Comparison of ENCODE assay signal across 15 mouse cellular contexts in genomic region chr7:73326236-73326635, GRCm38 (mm10). TPM values are rescaled to one million over a fixed set of nuclear protein-coding genes. Genes with fewer than 3 reads are reported as not detected.
DNase-seq lines count a peak whose midpoint lies in the region; ATAC-seq and TF ChIP-seq lines count a peak whose summit lies in the region.
"Had no signal": no experiment of that assay in that cellular context is flagged by ENCODE, and none has a peak within 500 bp of the region (broad histone marks: within the 10 kb centered on the region; RNA-seq: fewer than 3 reads in every experiment).

No protein-coding gene starts in this region.

- DNase-seq in embryonic facial prominence, embryonic 11.5 days (ENCODE audit: low spot score) = peak; percentile 29
- DNase-seq in embryonic facial prominence, embryonic 10.5 days (ENCODE audit: low spot score) = no peak
- DNase-seq in lung, embryonic 14.5 days = no peak
- no peak for DNase-seq in lung, postnatal 4 days
- DNase-seq in heart, postnatal 10 days = peak; percentile 52 to 58
- no peak for DNase-seq in spleen, postnatal 10 days (ENCODE audit: low spot score in 2 of 2)
- no peak for DNase-seq in hindbrain, postnatal 0 days (ENCODE audit: low spot score)
- DNase-seq: cerebellum, postnatal 10 days; forebrain, postnatal 0 days; kidney, postnatal 14 days; liver, embryonic 13.5 days had no signal

- TF ChIP-seq CTCF in lung, embryonic 14.5 days (IDR thresholded peaks at IDR 0.05; ENCODE audit: low read depth) = no peak
- TF ChIP-seq CTCF in hindbrain, postnatal 0 days (IDR thresholded peaks at IDR 0.05; ENCODE audit: low read depth) = no peak

- no peaks in the 10 kb centered on the region for H3K9me3 ChIP-seq in embryonic facial prominence, embryonic 11.5 days (replicated peaks; ENCODE audit: control insufficient read depth, low read length)
- peaks cover 4% of the 10 kb centered on the region; the same call in 1 of the 2 replicates for H3K9me3 ChIP-seq in embryonic facial prominence, embryonic 10.5 days
- H3K9me3 ChIP-seq in lung, embryonic 14.5 days (ENCODE audit: low read depth, low read length) = no peaks in the 10 kb centered on the region
- no peaks in the 10 kb centered on the region for H3K9me3 ChIP-seq in stomach, embryonic 16.5 days (replicated peaks; ENCODE audit: control insufficient read depth, low read length)
- H3K9me3 ChIP-seq in hindbrain, postnatal 0 days (ENCODE audit: low read length) = no peaks in the 10 kb centered on the region
- H3K9me3 ChIP-seq: liver, embryonic 13.5 days; neural tube, embryonic 13.5 days had no signal

- H3K4me3 ChIP-seq in embryonic facial prominence, embryonic 11.5 days (ENCODE audit: low read depth, low read length) = no peak overlapping the region
- H3K4me3 ChIP-seq in embryonic facial prominence, embryonic 10.5 days = no peak overlapping the region
- H3K4me3 ChIP-seq in lung, embryonic 14.5 days (ENCODE audit: low read depth, low read length) = no peak overlapping the region
- no peak overlapping the region for H3K4me3 ChIP-seq in stomach, embryonic 16.5 days (replicated peaks; ENCODE audit: low read length)
- no peak overlapping the region for H3K4me3 ChIP-seq in hindbrain, postnatal 0 days (ENCODE audit: low read length)
- H3K4me3 ChIP-seq: liver, embryonic 13.5 days; neural tube, embryonic 13.5 days had no signal

- no peaks in the 10 kb centered on the region for H3K36me3 ChIP-seq in embryonic facial prominence, embryonic 11.5 days (replicated peaks; ENCODE audit: control insufficient read depth, insufficient read depth, low read depth, low read length)
- H3K36me3 ChIP-seq in embryonic facial prominence, embryonic 10.5 days (replicated peaks) = no peaks in the 10 kb centered on the region
- no peaks in the 10 kb centered on the region for H3K36me3 ChIP-seq in lung, embryonic 14.5 days (ENCODE audit: insufficient read depth)
- H3K36me3 ChIP-seq in stomach, embryonic 16.5 days (ENCODE audit: control insufficient read depth, insufficient read depth, low read length) = no peaks in the 10 kb centered on the region
- H3K36me3 ChIP-seq in hindbrain, postnatal 0 days (ENCODE audit: insufficient read depth, low read length) = no peaks in the 10 kb centered on the region
- H3K36me3 ChIP-seq: liver, embryonic 13.5 days; neural tube, embryonic 13.5 days had no signal

- intact Hi-C loops in heart, postnatal 10 days (cut with DNase I) = loop anchor here (1.0 to 2.0 kb wide), 2 partner anchors 51 to 52 kb away; no protein-coding TSS in a partner anchor

- no peak for ATAC-seq in embryonic facial prominence, embryonic 11.5 days (replicated peaks; ENCODE audit: insufficient number of reproducible peaks, low FRiP score, low TSS enrichment, low read depth)
- no peak for ATAC-seq in lung, embryonic 14.5 days (ENCODE audit: insufficient read depth)
- ATAC-seq in stomach, embryonic 16.5 days (ENCODE audit: insufficient read depth, low FRiP score) = no peak
- ATAC-seq in hindbrain, postnatal 0 days = no peak
- ATAC-seq: forebrain, postnatal 0 days; inflammation-experienced regulatory T-cells, adult 6 months; midbrain, embryonic 16.5 days had no signal

- no peaks in the 10 kb centered on the region for H3K4me1 ChIP-seq in embryonic facial prominence, embryonic 11.5 days (ENCODE audit: control insufficient read depth, insufficient read depth, low read length)
- peaks cover 21% of the 10 kb centered on the region for H3K4me1 ChIP-seq in embryonic facial prominence, embryonic 10.5 days
- H3K4me1 ChIP-seq in lung, embryonic 14.5 days (ENCODE audit: insufficient read depth) = peaks cover 20% of the 10 kb centered on the region
- peaks cover 44% of the 10 kb centered on the region for H3K4me1 ChIP-seq in stomach, embryonic 16.5 days (ENCODE audit: control insufficient read depth, insufficient read depth, low read length)
- H3K4me1 ChIP-seq in hindbrain, postnatal 0 days (ENCODE audit: insufficient read depth, low read length) = 0 out of 2 replicates have a peak, but pooled peaks cover 5% of the 10 kb centered on the region
- H3K4me1 ChIP-seq: liver, embryonic 13.5 days had no signal

- no peak overlapping the region for H3K9ac ChIP-seq in embryonic facial prominence, embryonic 11.5 days (replicated peaks; ENCODE audit: low read length)
- H3K9ac ChIP-seq in lung, embryonic 14.5 days = no peak overlapping the region
- 0 out of 2 replicates have a peak overlapping the region, but pooled peaks have one; percentile 17 for H3K9ac ChIP-seq in stomach, embryonic 16.5 days (ENCODE audit: low read length)
- no peak overlapping the region for H3K9ac ChIP-seq in hindbrain, postnatal 0 days (replicated peaks; ENCODE audit: low read length)
- H3K9ac ChIP-seq: forebrain, postnatal 0 days; liver, embryonic 13.5 days; neural tube, embryonic 13.5 days had no signal

- H3K27ac ChIP-seq in embryonic facial prominence, embryonic 11.5 days (replicated peaks; ENCODE audit: low read depth, low read length) = no peak overlapping the region
- H3K27ac ChIP-seq in embryonic facial prominence, embryonic 10.5 days (replicated peaks) = no peak overlapping the region; the same call in 1 of the 2 replicates
- H3K27ac ChIP-seq in lung, embryonic 14.5 days (ENCODE audit: low read depth) = peak overlapping the region; percentile 44; the same call in 1 of the 2 replicates
- peak overlapping the region; percentile 91 for H3K27ac ChIP-seq in stomach, embryonic 16.5 days (ENCODE audit: low read length)
- H3K27ac ChIP-seq in hindbrain, postnatal 0 days = no peak overlapping the region
- H3K27ac ChIP-seq: liver, embryonic 13.5 days; neural tube, embryonic 13.5 days had no signal

- no peaks in the 10 kb centered on the region for H3K27me3 ChIP-seq in embryonic facial prominence, embryonic 11.5 days (ENCODE audit: control insufficient read depth, insufficient read depth, low read length)
- H3K27me3 ChIP-seq in embryonic facial prominence, embryonic 10.5 days (replicated peaks; ENCODE audit: low read depth, poor library complexity, severe bottlenecking) = peaks cover 16% of the 10 kb centered on the region; the same call in 1 of the 2 replicates
- no peaks in the 10 kb centered on the region for H3K27me3 ChIP-seq in lung, embryonic 14.5 days (ENCODE audit: insufficient read depth, low read length)
- H3K27me3 ChIP-seq in stomach, embryonic 16.5 days (ENCODE audit: control insufficient read depth, insufficient read depth, low read length) = no peaks in the 10 kb centered on the region
- no peaks in the 10 kb centered on the region for H3K27me3 ChIP-seq in hindbrain, postnatal 0 days (ENCODE audit: insufficient read depth, low read length)
- H3K27me3 ChIP-seq: liver, embryonic 13.5 days; neural tube, embryonic 13.5 days had no signal

- 73% methylated on average over 14 of the region's 14 CpGs for whole genome bisulfite sequencing in embryonic facial prominence, embryonic 11.5 days
- 79% methylated on average over 14 of the region's 14 CpGs for whole genome bisulfite sequencing in embryonic facial prominence, embryonic 10.5 days
- WGBS in lung, embryonic 14.5 days = 74% methylated on average over 14 of the region's 14 CpGs
- 65% methylated on average over 14 of the region's 14 CpGs for WGBS in stomach, embryonic 16.5 days
- WGBS in hindbrain, postnatal 0 days = 88% methylated on average over 14 of the region's 14 CpGs

- no peak overlapping the region for H3K4me2 ChIP-seq in embryonic facial prominence, embryonic 11.5 days (ENCODE audit: low read depth, low read length)
- no peak overlapping the region for H3K4me2 ChIP-seq in lung, embryonic 14.5 days
- no peak overlapping the region for H3K4me2 ChIP-seq in stomach, embryonic 16.5 days (ENCODE audit: low read depth, low read length)
- H3K4me2 ChIP-seq in hindbrain, postnatal 0 days (ENCODE audit: low read depth, low read length) = no peak overlapping the region
- H3K4me2 ChIP-seq: liver, embryonic 13.5 days; neural tube, embryonic 13.5 days had no signal

RNA-seq across cellular contexts. Expression of gene Rgma, which starts 49.1 kb away (rescaled TPM):
- polyA plus RNA-seq in embryonic facial prominence, embryonic 11.5 days (2014; fragmentation: Nextera tagmentation; extraction: Ambion mirVana) = 15.9 and 21.7 TPM in 2 replicates
- polyA plus RNA-seq in embryonic facial prominence, embryonic 10.5 days (2016; fragmentation: Nextera tagmentation; extraction: Ambion mirVana) = 23.4 and 26.5 TPM in 2 replicates
- 19.0 and 22.8 TPM in 2 replicates for polyA plus RNA-seq in lung, embryonic 14.5 days (2014; fragmentation: Nextera tagmentation; extraction: Ambion mirVana)
- 10 to 100 TPM; 40.6 to 50.4 TPM for total RNA-seq in heart, postnatal 10 days (2021)
- 10.7 and 11.7 TPM in 2 replicates for polyA plus RNA-seq in stomach, embryonic 16.5 days (2015; fragmentation: Nextera tagmentation; extraction: Ambion mirVana)
- total RNA-seq in hindbrain, postnatal 0 days (2014; rRNA removed) = 139 and 147 TPM in 2 replicates
- 33.7 and 36.5 TPM in 2 replicates for polyA plus RNA-seq in hindbrain, postnatal 0 days (2015; fragmentation: Nextera tagmentation; extraction: Ambion mirVana)
- polyA plus RNA-seq: inflammation-experienced regulatory T-cells, adult 6 months had no signal

Comparison
In these comparisons a context has a peak if more than half of its experiments do, and no peak if none do; other contexts are left out.
1. DNase-seq: peak in embryonic facial prominence, embryonic 11.5 days (single experiment) and heart, postnatal 10 days (2 of 2); none in embryonic facial prominence, embryonic 10.5 days (single experiment), lung, embryonic 14.5 days (single experiment), lung, postnatal 4 days (0 of 2), spleen, postnatal 10 days (0 of 2) and hindbrain, postnatal 0 days (single experiment).
2. H3K27ac ChIP-seq: peak in lung, embryonic 14.5 days (single experiment) and stomach, embryonic 16.5 days (single experiment); none in embryonic facial prominence, embryonic 11.5 days (single experiment), embryonic facial prominence, embryonic 10.5 days (single experiment) and hindbrain, postnatal 0 days (single experiment).